Mouse (Mus musculus): Measurements from ENCODE around the gene Phxr2.
A peak's percentile ranks its signal among the peaks of the same experiment; 100 is the strongest.

Phxr2 gene

GRCm38 (mm10) chr10:99132595-99133272 is 6.6 kb upstream of the Phxr2 start:
- DNase-seq (ENCODE audit: low read depth, low spot score) = no peak

DNA sequence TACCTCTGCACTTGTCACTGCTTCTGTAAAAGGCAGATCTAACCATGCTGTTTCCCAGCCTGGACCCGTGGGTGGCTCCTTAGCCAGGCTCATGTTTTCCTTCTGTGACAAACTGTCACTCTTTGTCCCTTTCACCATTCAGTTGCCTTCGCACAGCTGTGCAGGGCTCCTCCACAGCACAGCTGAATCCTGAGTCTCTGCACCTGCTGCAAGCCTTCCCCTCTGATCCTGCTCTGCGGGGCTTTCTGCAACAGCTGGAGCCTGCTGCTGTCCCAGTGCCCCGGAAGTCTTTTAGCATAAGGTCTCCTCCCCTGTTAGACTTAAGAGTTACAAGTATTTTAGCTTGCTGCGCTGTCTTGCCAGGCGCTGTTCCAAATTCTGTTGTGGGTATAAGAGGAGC is 6.1 kb upstream of the Phxr2 start:
- DNase-seq (ENCODE audit: low read depth, low spot score) = no peak

DNA sequence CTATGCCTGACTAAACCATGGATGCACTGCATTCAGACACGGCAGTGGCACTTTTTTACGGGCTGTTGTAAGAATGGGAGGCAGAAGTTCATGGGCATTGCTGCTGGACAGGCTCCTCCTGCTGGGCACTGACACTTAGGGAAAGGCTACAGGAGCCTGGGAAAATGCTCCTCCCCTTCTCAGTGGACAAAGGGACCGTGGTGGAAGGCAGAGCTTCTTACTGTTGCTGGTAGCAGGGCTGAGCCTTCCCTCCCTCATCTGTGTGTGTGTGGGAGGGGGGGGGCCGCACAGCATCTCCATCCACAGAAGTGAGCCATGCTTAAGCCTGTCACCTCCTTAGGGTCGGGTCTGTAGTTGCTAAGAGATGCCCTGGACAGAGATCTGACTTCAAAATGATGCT is 5.2 kb upstream of the Phxr2 start:
- DNase-seq (ENCODE audit: low read depth, low spot score) = no peak

DNA sequence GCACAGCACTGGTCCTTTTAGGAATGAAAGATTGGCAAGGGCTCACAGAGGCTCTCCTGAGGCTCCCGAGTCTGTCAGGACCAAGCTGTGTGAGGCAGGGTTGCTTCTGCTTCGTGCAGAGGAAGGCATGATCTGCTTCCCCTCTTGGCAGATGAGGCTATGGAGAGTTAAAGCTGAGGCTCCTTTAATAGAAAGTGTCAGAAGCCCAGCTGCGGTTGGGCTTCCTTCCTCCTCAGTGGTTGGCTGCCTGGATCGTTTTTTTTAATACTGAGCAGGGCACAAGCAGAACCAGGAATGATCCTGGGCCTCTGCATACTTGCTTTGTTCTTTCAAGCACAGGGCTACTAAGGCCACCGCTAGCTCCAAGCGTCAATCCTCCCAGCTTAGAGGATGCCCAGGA is 4.5 kb upstream of the Phxr2 start:
- DNase-seq (ENCODE audit: low read depth, low spot score) = no peak

GRCm38 (mm10) chr10:99127691-99128261 is 1.7 kb upstream of the Phxr2 start:
- DNase-seq (ENCODE audit: low read depth, low spot score) = no peak

GRCm38 (mm10) chr10:99126954-99127353 is 829 bp upstream of the Phxr2 start:
- DNase-seq (ENCODE audit: low read depth, low spot score) = no peak

DNA sequence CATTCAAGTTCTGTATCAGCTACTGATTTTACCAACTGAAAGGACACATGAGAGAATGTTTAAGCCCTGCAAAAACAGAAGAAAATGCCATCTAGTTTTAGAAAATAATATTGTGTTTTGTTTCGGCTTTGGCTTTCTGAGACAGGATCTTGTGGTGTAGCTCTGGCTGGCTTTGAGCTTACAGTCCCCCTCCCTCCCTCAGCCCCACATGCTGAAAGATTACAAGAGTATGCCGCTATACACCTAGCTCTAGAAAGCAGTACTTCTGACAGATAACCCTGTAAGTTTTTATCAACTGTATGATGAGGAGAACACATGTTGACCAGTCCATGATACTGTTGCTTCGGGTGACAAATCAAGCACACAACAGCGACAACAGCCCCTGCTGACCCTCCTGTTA is 6.7 kb downstream of the Phxr2 start:
- DNase-seq (ENCODE audit: low read depth, low spot score) = no peak

GRCm38 (mm10) chr10:99118697-99119096 is 7.4 kb downstream of the Phxr2 start:
- DNase-seq (ENCODE audit: low read depth, low spot score) = peak; percentile 62

DNA sequence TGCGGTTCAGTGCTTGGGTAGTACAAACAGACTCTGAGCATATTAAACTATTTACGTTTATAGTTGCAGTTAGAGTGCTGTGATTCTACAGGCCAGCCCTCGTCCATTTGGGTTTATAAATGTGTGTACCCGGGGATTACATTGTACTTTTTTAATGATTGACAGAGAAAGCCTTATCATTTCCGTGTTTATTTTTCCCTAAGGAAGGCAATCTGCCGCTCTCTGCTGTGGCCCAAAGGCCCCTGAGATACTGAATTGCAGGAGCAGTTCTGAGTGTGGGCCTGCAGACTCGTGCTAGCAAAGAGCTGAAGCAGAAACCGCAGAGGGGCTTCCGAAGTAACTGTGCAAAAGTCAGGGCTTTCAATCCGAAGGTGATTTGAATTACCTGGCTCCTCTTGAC is 8.2 kb downstream of the Phxr2 start:
- DNase-seq (ENCODE audit: low read depth, low spot score) = no peak

GRCm38 (mm10) chr10:99116650-99117615 is 9.2 kb downstream of the Phxr2 start:
- DNase-seq (ENCODE audit: low read depth, low spot score) = no peak

DNA sequence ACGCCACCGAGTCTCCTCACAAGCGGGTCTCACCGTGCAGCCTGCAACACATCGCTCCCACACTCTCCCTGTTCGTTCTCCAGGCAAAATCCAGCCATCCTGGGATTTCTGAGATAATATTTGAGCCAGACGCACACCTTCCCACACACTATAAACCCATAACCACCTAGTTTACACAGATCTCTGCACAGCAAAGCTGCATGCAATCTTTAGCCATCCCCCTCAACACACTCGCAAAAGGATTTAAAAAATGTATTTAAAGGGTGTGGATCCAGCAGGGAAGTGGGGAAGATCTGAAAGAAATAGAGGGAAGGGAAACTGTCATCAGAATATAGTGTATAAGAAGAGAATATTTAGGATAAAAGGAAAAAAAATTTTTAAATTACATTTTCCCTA is 9.9 kb downstream of the Phxr2 start:
- no peak for DNase-seq (ENCODE audit: low read depth, low spot score)

- DNase-seq (ENCODE audit: low read depth, low spot score) = no peak
Observed at GRCm38 (mm10) chr10:99115471-99116236, 10.5 kb downstream of the Phxr2 start.

DNA sequence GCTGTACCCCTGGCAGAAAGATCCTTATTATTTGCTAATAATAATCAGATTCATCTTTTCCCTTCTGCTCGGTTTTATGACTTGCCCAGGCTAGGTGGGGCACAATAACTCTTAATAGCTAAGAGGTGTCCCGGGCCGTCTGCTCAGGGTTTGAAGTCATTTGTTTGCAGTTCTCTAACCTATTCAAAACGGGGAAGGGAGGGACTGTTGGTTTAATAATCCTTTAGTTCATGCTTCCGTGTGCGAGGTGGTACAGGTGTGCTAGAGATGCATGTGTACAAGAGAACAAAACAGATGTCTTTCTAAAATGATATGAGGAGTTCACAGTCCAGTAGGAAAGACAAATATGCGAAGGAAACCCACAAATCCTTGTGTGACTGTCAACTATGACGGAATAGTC is 11.8 kb downstream of the Phxr2 start:
- DNase-seq (ENCODE audit: low read depth, low spot score) = no peak

- no peak for DNase-seq (ENCODE audit: low read depth, low spot score)
Observed at GRCm38 (mm10) chr10:99113533-99113932, 12.6 kb downstream of the Phxr2 start.

DNA sequence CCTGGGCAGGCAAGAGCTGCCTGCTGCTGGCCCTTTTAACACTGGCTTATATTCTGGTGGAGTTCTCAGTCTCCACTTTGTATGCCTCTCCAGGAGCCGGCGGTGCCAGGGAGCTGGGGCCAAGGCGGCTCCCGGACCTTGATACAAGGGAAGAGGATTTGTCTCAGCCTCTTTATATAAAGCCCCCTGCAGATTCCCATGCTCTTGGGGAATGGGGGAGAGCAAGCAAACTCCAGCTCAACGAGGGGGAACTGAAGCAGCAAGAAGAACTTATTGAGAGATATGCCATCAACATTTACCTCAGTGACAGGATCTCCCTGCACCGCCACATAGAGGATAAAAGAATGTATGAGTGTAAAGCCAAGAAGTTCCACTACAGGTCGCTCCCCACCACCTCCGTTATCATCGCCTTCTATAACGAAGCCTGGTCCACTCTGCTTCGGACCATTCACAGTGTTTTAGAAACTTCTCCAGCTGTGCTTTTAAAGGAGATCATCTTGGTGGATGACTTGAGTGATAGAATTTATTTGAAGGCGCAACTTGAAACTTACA is 17.6 kb downstream of the Phxr2 start:
- DNase-seq (ENCODE audit: low read depth, low spot score) = no peak

GRCm38 (mm10) chr10:99107964-99108363 is 18.2 kb downstream of the Phxr2 start, which contains the start of gene Galnt4:
TSS of gene Galnt4 (plus strand) at chr10:99108159.
- DNase-seq (ENCODE audit: low read depth, low spot score) = peak; percentile 81

GRCm38 (mm10) chr10:99106703-99107631 is 19.2 kb downstream of the Phxr2 start, which contains the start of gene Poc1b:
TSS of gene Poc1b (plus strand) at chr10:99107036.
- DNase-seq (ENCODE audit: low read depth, low spot score) = peak; percentile 87

- DNase-seq (ENCODE audit: low read depth, low spot score) = no peak
Observed at GRCm38 (mm10) chr10:99106311-99106702, 19.8 kb downstream of the Phxr2 start.

DNA sequence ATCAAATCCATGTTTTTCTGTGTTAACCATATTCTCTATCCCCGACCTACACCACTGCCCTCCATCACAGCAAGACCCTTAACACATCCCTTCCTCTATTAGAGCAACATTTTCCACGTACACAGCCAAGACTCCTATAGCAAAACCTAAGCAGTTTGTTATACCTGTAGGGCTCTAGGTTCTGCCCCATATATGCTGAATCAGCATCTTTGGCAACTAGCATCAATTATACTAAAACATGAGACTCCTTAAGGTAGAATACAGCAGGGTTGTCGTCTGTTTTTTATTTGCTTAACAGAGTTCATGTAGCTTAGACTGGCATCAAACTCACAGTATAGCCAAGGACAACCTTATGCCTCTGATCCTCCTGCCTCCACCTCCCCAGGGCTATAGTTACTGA is 20.6 kb downstream of the Phxr2 start:
- DNase-seq (ENCODE audit: low read depth, low spot score) = no peak

DNA sequence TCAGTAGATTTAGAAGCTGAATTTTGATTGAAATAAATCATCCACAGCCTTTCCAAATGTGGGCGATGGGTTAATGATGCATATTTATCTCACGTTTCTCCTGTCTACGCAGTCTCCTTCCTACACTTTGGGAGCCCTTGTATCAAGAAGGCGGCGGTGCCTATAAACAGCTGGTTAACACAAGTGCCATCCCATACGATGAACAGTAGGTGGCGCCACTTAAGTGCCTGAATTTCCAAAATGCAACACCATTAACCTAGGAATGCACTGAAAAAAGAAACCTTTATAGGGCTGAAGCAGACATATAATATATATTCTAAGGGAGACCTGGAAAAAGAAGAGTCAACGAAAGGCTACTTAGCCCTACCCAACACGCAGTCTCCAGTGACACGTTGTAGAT is 28.8 kb downstream of the Phxr2 start:
- DNase-seq (ENCODE audit: low read depth, low spot score) = no peak
